Mouse (Mus musculus) monocyte, adult 2 months (primary cell): ENCODE measurements around the gene Agap1.

Source experiments
- DNase-seq, 2 experiments: peaks; one replicate each; pipeline ENCODE4 v3.0.0; 2022; ENCODE audit warnings: low spot score in 2 of 2, low read depth in 1 of 2

The Agap1 gene

DNA sequence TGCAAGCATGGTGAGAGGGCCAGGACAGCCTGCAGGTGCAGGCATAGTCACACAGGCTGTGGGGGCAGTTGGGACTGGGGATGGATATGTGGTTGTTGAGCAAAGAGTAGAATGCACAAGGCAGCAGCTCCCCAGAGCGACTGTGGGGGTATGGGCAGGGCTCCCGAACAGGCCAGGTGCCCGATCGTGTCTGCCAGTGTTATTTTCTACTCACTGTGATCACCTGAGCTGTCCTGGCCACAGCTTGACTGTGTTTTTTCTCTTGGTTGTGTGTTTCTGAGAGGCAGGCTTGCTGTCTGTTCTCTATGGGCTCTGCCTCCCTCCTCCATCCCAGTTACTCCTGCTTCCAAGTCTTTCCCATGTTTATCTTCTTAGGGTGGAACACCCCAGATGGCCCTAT is 154.2 kb downstream of the Agap1 start:
- DNase-seq = no peak

DNA sequence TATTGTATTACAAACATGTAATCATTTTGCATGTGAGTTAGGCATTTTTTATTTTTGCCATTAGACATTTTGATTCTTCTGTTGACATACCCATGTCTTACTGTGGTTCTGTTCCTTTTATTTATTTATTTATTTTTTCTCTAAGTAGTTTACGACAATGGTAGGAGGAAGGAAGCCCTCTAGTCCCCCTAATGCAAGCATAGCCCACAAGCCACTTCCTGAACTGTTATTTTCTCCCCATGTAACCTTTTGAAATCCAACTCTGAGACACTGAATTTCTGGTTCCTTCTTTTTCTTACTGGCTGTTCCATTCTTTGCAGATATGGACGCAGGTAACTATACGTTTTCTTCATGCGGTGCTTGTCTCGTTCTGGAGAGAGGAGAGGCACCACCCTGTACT is 155.4 kb downstream of the Agap1 start:
- DNase-seq = no peak

DNA sequence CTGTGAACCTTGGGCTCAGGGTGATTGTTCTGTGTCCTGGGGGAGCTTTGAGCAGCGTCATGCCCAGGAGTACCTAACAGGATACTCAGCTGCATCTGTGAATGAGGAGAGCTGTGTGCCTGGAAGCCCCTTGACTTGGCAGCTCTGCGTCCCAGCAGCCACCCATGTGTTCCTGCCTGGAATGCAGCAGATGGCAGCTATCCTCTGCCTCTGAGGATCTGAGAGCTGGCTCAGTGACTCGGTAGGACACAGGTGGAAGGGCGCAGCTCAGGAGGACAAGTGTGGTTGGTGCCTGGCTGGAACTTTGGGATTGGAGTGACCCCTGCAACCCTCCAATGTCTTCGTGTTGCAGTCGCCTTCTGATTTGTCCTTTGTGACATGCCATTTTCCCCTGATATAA is 156.9 kb downstream of the Agap1 start:
- no peak for DNase-seq

- no peak for DNase-seq
Observed at GRCm38 (mm10) chr1:89613234-89613870, 158.7 kb downstream of the Agap1 start.

DNA sequence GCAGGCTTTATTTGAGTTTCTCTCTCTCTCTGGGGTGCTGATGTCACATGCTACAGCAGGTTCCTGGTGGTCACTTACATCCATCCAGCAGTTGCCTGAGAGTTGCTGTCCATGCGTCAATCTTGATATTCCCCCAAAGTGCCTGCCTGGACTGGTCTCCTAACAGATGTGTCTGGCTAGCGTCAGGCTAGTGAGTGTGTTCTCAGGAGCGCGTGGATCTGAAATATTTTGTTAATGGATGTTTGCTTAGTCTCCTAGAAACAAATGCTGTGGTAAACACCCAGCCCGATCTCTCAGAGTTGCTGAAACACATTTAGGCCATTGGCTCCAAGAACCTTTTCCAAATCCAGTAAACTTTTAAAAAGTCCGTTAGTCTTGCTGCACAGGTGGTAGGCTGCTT is 161.9 kb downstream of the Agap1 start:
- no peak for DNase-seq

GRCm38 (mm10) chr1:89617336-89617735 is 162.7 kb downstream of the Agap1 start:
- DNase-seq = no peak

DNA sequence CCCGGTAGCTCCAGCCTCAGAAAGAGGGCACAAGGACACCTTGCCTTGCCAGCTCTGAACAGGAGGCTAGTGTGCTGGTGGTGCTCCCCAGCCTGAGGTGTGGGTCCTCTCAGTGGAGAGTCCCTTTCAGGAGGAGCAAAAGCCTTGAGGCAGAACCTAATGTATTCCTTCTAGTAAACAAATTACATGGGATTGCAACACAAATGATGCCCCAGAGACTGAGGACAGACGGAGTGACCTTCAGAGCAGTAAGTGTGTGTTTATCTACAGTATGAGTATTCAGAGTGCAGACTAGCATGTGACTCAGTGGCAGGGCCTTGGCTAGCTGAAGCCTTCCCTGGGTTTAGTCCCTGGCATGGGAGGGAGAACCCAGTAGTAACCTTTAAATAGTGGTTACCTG is 165.4 kb downstream of the Agap1 start:
- no peak for DNase-seq

DNA sequence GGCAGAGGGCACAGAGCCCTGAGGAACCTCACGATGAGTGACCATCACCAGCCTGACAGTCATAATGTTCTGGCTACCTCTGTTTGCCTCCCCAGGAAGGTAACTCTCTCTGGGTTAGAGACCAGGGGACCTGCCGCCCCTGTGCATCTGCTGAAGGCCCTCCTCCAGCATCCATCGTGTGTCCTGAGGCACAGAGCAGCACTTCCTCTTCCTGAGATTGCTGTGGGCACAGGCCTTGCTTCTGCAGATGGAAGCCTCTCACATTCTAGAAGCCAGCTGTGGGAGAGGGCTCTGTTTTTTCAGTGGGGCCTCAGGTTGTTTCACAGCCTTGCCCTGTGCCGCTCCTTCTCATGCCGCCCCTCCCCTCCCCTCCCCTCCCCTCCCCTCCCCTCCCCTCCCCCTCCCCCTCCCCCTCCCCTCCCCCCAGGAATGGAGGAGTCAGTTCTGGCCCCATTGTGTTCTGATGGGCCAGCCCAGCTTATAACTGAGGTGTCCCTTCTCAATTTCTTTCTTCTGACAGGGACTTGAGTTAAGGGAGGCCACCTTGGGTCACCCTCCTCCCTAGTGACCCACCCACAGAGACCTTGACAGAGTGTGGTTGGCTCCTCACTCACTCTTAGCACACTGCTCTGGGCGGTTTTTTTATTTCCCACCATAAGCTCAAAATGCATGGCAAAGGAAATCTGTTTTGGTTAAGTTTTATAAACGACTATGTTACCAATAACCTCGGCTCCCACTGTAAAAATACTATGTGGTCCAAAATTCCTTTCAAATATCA is 166.6 kb downstream of the Agap1 start:
- no peak for DNase-seq

- DNase-seq = no peak
Observed at GRCm38 (mm10) chr1:89621952-89622351, 167.3 kb downstream of the Agap1 start.

DNA sequence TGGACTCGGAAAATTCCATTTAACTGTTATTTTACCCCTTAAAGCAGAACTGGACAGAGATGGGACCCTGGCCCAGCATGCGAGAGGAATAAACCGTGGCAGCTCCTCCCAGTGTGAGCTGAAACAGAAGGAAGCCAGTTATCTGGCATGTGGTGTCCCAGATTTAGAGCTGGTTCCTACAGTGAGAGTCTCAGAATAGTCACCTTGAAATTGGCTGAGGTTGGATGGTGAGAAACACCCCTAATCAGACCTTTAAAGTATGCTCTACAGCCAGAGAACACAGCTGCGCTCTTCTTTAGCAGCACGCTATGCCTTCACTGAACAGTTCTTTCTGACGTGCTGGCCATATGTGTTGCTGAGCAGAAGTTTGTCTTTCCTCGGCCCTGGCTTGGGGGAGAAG is 168.2 kb downstream of the Agap1 start:
- no peak for DNase-seq

DNA sequence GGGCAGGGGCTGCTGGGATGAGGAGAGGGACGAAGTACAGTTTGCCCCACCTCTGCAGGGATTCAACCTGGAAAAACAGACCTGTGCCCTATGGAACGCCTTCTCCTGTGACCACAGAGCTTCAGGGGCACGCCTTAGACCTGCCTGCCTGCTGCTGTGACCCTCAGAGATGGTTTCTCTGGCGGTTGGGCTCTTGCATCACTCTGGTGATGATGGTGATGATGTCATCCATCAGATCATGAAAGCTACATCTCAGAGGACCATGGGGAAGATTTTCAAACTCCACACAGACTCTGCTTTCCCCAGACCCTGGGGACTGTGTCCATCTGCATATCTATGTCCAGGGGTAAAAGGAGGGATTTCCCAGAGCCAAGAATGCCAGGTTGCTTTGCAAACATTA is 170.7 kb downstream of the Agap1 start:
- no peak for DNase-seq

- no peak for DNase-seq
Observed at GRCm38 (mm10) chr1:89625967-89626366, 171.4 kb downstream of the Agap1 start.

GRCm38 (mm10) chr1:89626940-89627339 is 172.3 kb downstream of the Agap1 start:
- no peak for DNase-seq

GRCm38 (mm10) chr1:89627650-89628049 is 173.0 kb downstream of the Agap1 start:
- no peak for DNase-seq

- no peak for DNase-seq
Observed at GRCm38 (mm10) chr1:89630836-89631235, 176.2 kb downstream of the Agap1 start.

DNA sequence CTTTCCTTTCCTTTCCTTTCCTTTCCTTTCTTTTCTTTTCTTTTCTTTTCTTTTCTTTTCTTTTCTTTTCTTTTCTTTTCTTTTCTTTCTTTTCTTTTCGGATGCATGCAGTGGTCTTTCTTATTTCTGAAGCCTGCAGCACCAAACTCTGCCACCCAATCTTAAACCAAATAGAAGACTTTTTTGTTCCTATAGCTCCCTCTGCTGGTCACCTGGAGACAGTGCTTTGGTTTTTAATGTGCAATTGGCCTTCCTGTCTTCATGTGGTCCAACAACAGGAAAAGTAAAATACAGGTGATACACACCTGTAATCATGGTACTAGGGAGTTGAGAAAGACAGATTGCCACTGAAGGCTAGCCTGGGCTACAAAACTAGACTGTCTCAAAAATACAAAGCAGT is 177.1 kb downstream of the Agap1 start:
- DNase-seq = no peak

DNA sequence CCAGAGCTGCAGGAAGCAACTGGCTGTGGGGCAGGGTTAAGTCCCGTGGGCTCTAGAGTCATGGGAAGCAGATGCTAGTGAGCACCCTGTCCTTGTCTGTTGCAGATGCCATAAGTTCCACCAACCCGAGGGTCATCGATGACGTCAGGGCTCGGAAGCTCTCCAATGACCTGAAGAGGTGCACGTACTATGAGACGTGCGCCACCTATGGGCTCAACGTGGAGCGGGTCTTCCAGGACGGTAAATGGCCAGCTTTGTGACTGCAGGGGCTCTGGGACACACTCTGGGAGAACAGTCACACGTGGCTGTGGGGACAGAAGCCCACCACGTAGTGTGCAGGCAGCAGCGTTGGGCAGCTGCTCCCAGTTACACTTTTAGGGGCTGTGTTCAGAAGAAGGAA is 179.4 kb downstream of the Agap1 start:
- DNase-seq = no peak

- no peak for DNase-seq
Observed at GRCm38 (mm10) chr1:89635131-89635530, 180.5 kb downstream of the Agap1 start.

- DNase-seq = no peak
Observed at GRCm38 (mm10) chr1:89637670-89638069, 183.1 kb downstream of the Agap1 start.

DNA sequence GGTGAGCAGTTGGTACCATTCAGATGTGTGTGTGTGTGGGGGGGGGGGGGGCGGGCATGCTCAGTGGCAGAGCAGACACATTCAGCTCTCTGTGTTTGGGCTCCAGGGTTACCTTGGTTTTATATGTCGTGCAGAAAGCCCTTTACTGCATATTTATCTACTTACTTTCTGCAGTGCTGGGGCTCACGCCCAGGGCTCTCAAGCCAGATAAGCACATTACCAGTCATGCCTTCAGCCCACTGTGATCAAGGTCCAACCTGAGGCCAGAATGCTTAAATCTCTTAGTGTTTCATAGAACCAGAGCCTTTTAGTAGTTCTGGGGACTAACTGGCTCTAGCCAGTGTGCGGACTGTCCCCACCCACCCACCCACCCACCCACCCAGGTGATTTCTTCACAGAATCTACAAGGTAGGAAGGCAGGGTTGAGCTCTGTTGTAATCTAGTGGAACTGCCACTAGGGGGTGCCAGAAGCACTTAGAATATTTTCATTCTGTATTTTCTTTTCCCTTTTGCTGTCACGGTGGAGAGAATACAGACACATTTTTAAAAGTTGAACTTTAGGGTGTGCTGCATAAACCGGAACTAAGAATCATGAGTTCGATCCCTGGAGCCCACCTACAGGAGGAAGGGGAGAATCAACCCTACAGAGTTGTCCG is 189.0 kb downstream of the Agap1 start:
- no peak for DNase-seq

DNA sequence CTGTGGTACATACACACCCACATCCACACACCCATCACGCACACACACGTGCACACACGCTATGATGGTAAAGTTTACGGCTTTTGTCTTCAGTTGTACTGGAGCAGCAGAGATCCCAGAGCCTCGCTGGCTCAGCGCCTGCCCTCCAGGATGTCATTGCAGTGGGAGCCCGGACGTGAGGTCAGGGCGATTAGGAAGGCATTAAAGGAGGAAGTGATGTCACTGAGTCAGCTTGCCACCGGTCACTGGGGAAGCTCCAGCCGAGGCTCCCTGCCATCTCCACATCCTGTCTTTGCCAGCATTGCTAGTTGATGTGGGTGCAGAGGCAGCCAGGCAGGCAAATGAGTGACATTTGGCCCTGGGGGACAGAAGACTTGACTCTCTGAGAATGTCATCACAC is 189.5 kb downstream of the Agap1 start:
- DNase-seq = peak; percentile 31 to 61

DNA sequence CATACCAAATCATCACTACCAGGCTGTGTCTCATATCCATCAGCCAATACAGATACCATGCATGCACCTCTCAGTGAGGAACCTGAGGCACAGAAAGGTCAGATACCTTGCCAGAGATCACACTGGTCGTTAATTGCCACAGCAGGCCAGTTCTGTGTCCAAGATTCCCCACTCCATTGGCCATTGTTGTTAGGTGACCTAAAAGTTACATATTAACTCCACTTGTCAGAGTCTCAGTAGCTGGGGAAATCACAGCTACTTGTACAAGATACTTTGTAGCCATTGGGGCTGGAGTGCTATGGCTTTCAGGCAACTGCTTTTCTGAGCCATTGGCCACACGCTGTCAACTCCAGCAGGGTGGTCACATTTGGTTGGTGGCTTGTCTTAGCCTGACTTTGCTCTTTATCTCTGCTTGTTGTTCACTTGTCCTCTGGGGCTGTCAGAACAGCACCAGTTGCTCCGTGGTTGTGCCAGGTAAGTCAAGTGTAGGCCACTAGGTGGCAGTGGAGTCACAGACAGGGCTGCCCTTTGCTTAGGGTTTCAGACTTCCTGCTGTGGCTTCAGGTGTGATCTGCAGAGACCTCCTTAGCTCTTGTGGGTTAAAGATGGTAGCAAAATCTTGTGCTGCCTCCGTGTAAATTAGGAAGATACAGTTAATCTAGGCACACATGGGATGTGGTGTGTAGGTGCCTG is 191.9 kb downstream of the Agap1 start:
- peak in 1 of 2 experiments; percentile 35 for DNase-seq
